Mouse (Mus musculus): Measurements from ENCODE around the gene Lrrc29. TPM values are rescaled to one million over a fixed set of nuclear protein-coding genes. Genes with fewer than 3 reads are reported as not detected.

Lrrc29 gene
- polyA plus RNA-seq, 1 experiment from 2014 or later = 6.2 TPM

GRCm38 (mm10) chr8:105308428-105308827, 17.6 kb downstream of the Lrrc29 start:
- WGBS = 91% methylated on average over 10 of the region's 10 CpGs

GRCm38 (mm10) chr8:105307670-105308069, 18.4 kb downstream of the Lrrc29 start:
- 94% methylated on average over 13 of the region's 13 CpGs for WGBS
- ATAC-seq (replicated peaks; ENCODE audit: low FRiP score) = no peak
- no peak overlapping the region for H3K27ac ChIP-seq (ENCODE audit: low read depth, low read length)
- H3K4me2 ChIP-seq = no peak overlapping the region
- no peak for DNase-seq (ENCODE audit: low spot score)
- peaks cover 36% of the 10 kb centered on the region for H3K36me3 ChIP-seq (ENCODE audit: control insufficient read depth, insufficient read depth, low read length)
- no peaks in the 10 kb centered on the region for H3K9me3 ChIP-seq (ENCODE audit: control insufficient read depth, low read length)
- peaks cover 35% of the 10 kb centered on the region for H3K4me1 ChIP-seq (replicated peaks; ENCODE audit: control insufficient read depth, insufficient read depth, low read length)
- H3K9ac ChIP-seq (ENCODE audit: low read depth, low read length) = no peak overlapping the region
- no peak overlapping the region for H3K4me3 ChIP-seq (ENCODE audit: low read depth, low read length)
- H3K27me3 ChIP-seq (replicated peaks; ENCODE audit: control insufficient read depth, insufficient read depth, low read length) = no peaks in the 10 kb centered on the region

More at GRCm38 (mm10) chr8:105308428-105308827, 17.6 kb downstream of the Lrrc29 start:
- H3K4me1 ChIP-seq (replicated peaks; ENCODE audit: control insufficient read depth, insufficient read depth, low read length) = peaks cover 39% of the 10 kb centered on the region
- no peak overlapping the region for H3K27ac ChIP-seq (ENCODE audit: low read depth, low read length)
- no peak for DNase-seq (ENCODE audit: low spot score)
- H3K4me2 ChIP-seq = no peak overlapping the region
- no peaks in the 10 kb centered on the region for H3K9me3 ChIP-seq (ENCODE audit: control insufficient read depth, low read length)
- H3K27me3 ChIP-seq (replicated peaks; ENCODE audit: control insufficient read depth, insufficient read depth, low read length) = no peaks in the 10 kb centered on the region
- no peak overlapping the region for H3K9ac ChIP-seq (ENCODE audit: low read depth, low read length)
- ATAC-seq (replicated peaks; ENCODE audit: low FRiP score) = no peak
- H3K4me3 ChIP-seq (ENCODE audit: low read depth, low read length) = no peak overlapping the region
- peaks cover 36% of the 10 kb centered on the region for H3K36me3 ChIP-seq (ENCODE audit: control insufficient read depth, insufficient read depth, low read length)

DNA sequence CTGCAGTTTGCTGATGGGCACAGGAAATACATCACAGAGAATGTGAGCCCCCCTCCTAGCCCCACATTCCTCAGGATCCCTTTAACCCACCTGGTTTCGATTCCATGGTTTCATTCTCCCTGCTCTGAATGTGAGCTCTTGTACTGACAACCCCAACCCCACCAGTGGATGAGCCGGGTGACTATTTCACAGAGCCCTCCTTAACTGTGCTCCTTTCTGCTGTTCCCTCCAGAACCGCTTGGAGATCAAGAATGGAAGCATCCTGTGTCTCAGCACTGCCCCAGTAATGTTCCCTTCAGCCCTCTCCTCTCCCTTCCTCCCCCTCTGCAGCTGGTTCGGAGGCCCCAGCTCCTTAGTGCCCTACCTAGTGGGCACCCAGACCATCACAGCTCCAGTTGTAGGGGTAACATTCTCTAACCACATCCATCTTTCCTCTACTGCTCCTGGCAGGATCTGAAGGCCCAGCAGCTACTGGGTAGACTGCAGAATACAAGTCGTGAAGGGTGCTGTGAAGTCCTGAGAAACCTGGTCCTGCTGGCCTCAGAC, 19.9 kb downstream of the Lrrc29 start:
- H3K27ac ChIP-seq (ENCODE audit: low read depth, low read length) = peak overlapping the region; percentile 26; the same call in 1 of the 2 replicates
- peak overlapping the region; percentile 37 for H3K4me3 ChIP-seq (ENCODE audit: low read depth, low read length)
- H3K27me3 ChIP-seq (replicated peaks; ENCODE audit: control insufficient read depth, insufficient read depth, low read length) = no peaks in the 10 kb centered on the region
- H3K4me1 ChIP-seq (replicated peaks; ENCODE audit: control insufficient read depth, insufficient read depth, low read length) = peaks cover 35% of the 10 kb centered on the region
- peaks cover 47% of the 10 kb centered on the region for H3K36me3 ChIP-seq (ENCODE audit: control insufficient read depth, insufficient read depth, low read length)
- WGBS = 74% methylated on average over 5 of the region's 5 CpGs
- no peaks in the 10 kb centered on the region for H3K9me3 ChIP-seq (ENCODE audit: control insufficient read depth, low read length)
- ATAC-seq (replicated peaks; ENCODE audit: low FRiP score) = no peak
- peak overlapping the region; percentile 66 for H3K4me2 ChIP-seq
- H3K9ac ChIP-seq (ENCODE audit: low read depth, low read length) = no peak overlapping the region; the same call in 1 of the 2 replicates
- DNase-seq (ENCODE audit: low spot score) = no peak

DNA sequence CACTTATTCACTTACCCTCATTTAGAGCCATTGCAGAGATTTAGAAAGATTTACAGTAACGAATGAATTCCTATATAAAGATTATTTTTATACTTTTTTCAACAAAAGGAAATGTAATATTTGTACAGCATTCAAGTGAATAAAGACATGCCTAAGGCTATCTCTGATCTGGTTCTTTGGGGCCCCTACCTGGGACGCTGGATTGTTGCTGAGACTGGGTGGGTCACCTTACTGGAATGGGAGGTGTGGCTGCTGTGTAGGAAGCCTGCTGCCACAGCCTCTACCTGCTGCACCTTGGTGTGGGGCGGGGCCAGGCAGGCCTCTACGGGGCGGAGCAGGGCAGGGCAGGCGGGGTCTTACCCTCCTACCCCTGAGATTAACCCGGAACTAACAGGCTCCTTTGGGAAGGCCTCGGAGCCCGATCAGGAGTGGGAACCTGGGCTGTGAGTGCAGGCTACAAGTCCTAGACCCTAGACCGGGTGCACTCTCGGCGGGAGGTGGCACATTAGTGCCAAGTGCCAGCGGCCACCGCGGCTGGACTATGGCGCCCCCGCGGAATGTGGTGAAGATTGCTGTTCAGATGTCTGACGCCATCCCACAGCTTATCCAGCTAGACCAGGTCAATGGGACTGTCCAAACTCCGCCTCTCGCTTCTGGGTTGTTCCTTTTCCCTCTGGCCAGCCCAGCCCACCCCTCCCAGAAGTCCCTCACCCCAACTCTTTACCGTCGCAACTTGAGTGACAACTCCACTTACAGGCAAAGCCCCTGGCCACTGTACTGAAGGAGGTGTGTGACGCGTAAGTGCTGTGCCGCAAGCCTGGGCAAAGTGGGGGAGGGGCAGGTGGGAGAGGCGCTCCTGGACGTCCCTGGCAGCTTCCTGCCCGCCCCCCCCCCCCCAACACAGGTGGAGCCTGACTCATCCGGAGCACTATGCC, 20.6 kb downstream of the Lrrc29 start, which contains the start of gene Elmo3:
Gene Elmo3 (plus strand): TSS at position 391 of the 935 bp plus-strand sequence.
- DNase-seq (ENCODE audit: low spot score) = peak; percentile 72
- 14% methylated on average over 30 of the region's 30 CpGs for WGBS
- peaks cover 48% of the 10 kb centered on the region for H3K36me3 ChIP-seq (ENCODE audit: control insufficient read depth, insufficient read depth, low read length)

GRCm38 (mm10) chr8:105304325-105305210, 21.5 kb downstream of the Lrrc29 start:
- peak; percentile 16 for ATAC-seq (replicated peaks; ENCODE audit: low FRiP score)
- 76% methylated on average over 9 of the region's 9 CpGs for WGBS
- H3K4me3 ChIP-seq (ENCODE audit: low read depth, low read length) = no peak overlapping the region
- H3K4me1 ChIP-seq (replicated peaks; ENCODE audit: control insufficient read depth, insufficient read depth, low read length) = peaks cover 47% of the 10 kb centered on the region
- H3K9ac ChIP-seq (ENCODE audit: low read depth, low read length) = no peak overlapping the region
- H3K9me3 ChIP-seq (ENCODE audit: control insufficient read depth, low read length) = no peaks in the 10 kb centered on the region
- no peaks in the 10 kb centered on the region for H3K27me3 ChIP-seq (replicated peaks; ENCODE audit: control insufficient read depth, insufficient read depth, low read length)
- H3K27ac ChIP-seq (ENCODE audit: low read depth, low read length) = 0 out of 2 replicates have a peak overlapping the region, but pooled peaks have one; percentile 6
- DNase-seq (ENCODE audit: low spot score) = no peak
- H3K4me2 ChIP-seq = 0 out of 2 replicates have a peak overlapping the region, but pooled peaks have one; percentile 11
- H3K36me3 ChIP-seq (ENCODE audit: control insufficient read depth, insufficient read depth, low read length) = peaks cover 53% of the 10 kb centered on the region

More for the DNA sequence above, 20.6 kb downstream of the Lrrc29 start, which contains the start of gene Elmo3:
- peak within 1 kb of the TSS; percentile 66 for H3K4me2 ChIP-seq
- no peaks in the 10 kb centered on the region for H3K27me3 ChIP-seq (replicated peaks; ENCODE audit: control insufficient read depth, insufficient read depth, low read length)
- H3K9me3 ChIP-seq (ENCODE audit: control insufficient read depth, low read length) = no peaks in the 10 kb centered on the region
- H3K27ac ChIP-seq (ENCODE audit: low read depth, low read length) = peak within 1 kb of the TSS; percentile 43
- peak within 1 kb of the TSS; percentile 53 for H3K9ac ChIP-seq (ENCODE audit: low read depth, low read length)
- peak within 1 kb of the TSS; percentile 37 for H3K4me3 ChIP-seq (ENCODE audit: low read depth, low read length)
- ATAC-seq (replicated peaks; ENCODE audit: low FRiP score) = peak; percentile 69
- H3K4me1 ChIP-seq (replicated peaks; ENCODE audit: control insufficient read depth, insufficient read depth, low read length) = peaks cover 41% of the 10 kb centered on the region

GRCm38 (mm10) chr8:105303874-105304273, 22.2 kb downstream of the Lrrc29 start:
- H3K9ac ChIP-seq (ENCODE audit: low read depth, low read length) = no peak overlapping the region
- DNase-seq (ENCODE audit: low spot score) (no peak), ATAC-seq (replicated peaks; ENCODE audit: low FRiP score) (no peak)
- H3K4me2 ChIP-seq = no peak overlapping the region
- no peaks in the 10 kb centered on the region for H3K9me3 ChIP-seq (ENCODE audit: control insufficient read depth, low read length)
- 0 out of 2 replicates have a peak overlapping the region, but pooled peaks have one; percentile 6 for H3K27ac ChIP-seq (ENCODE audit: low read depth, low read length)
- WGBS = 84% methylated on average over 9 of the region's 9 CpGs
- H3K36me3 ChIP-seq (ENCODE audit: control insufficient read depth, insufficient read depth, low read length) = peaks cover 55% of the 10 kb centered on the region
- H3K27me3 ChIP-seq (replicated peaks; ENCODE audit: control insufficient read depth, insufficient read depth, low read length) = no peaks in the 10 kb centered on the region
- peaks cover 52% of the 10 kb centered on the region for H3K4me1 ChIP-seq (replicated peaks; ENCODE audit: control insufficient read depth, insufficient read depth, low read length)
- H3K4me3 ChIP-seq (ENCODE audit: low read depth, low read length) = no peak overlapping the region

DNA sequence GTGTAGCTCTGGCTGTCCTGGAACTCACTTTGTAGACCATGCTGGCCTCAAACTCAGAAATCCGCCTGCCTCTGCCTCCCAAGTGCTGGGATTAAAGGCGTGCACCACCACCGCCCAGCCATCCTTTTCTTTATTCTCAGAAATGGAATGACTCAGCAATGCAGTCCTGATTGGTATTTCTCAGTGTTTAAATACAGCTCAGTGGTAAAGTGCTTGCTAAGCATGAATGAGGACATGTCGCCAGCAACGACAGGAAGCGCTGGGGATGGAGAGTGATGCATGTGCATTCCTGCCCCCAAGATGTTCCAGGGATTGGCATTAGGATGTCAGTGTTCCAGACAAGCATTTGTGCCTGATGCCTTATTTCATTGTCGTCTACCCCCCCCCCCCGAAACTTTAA, 22.7 kb downstream of the Lrrc29 start:
- DNase-seq (ENCODE audit: low spot score) (no peak), ATAC-seq (replicated peaks; ENCODE audit: low FRiP score) (no peak)
- Histone ChIP-seq H3K4me1 (replicated peaks; ENCODE audit: control insufficient read depth, insufficient read depth, low read length) (peaks cover 56% of the 10 kb centered on the region), H3K9ac (ENCODE audit: low read depth, low read length) (no peak overlapping the region), H3K9me3 (ENCODE audit: control insufficient read depth, low read length) (no peaks in the 10 kb centered on the region), H3K36me3 (ENCODE audit: control insufficient read depth, insufficient read depth, low read length) (peaks cover 58% of the 10 kb centered on the region), H3K4me3 (ENCODE audit: low read depth, low read length) (no peak overlapping the region), H3K27ac (ENCODE audit: low read depth, low read length) (no peak overlapping the region), H3K27me3 (replicated peaks; ENCODE audit: control insufficient read depth, insufficient read depth, low read length) (no peaks in the 10 kb centered on the region), H3K4me2 (no peak overlapping the region)
- 76% methylated on average over 8 of the region's 8 CpGs for WGBS

GRCm38 (mm10) chr8:105299962-105300361, 26.1 kb downstream of the Lrrc29 start:
- DNase-seq (ENCODE audit: low spot score) = no peak
- H3K27me3 ChIP-seq (replicated peaks; ENCODE audit: control insufficient read depth, insufficient read depth, low read length) = no peaks in the 10 kb centered on the region
- H3K36me3 ChIP-seq (ENCODE audit: control insufficient read depth, insufficient read depth, low read length) = peaks cover 50% of the 10 kb centered on the region
- H3K4me3 ChIP-seq (ENCODE audit: low read depth, low read length) = peak overlapping the region; percentile 99
- no peaks in the 10 kb centered on the region for H3K9me3 ChIP-seq (ENCODE audit: control insufficient read depth, low read length)
- peak overlapping the region; percentile 76 for H3K4me2 ChIP-seq
- peaks cover 54% of the 10 kb centered on the region for H3K4me1 ChIP-seq (replicated peaks; ENCODE audit: control insufficient read depth, insufficient read depth, low read length)
- peak; percentile 86 for ATAC-seq (replicated peaks; ENCODE audit: low FRiP score)
- WGBS = 52% methylated on average over 8 of the region's 8 CpGs
- peak overlapping the region; percentile 83 for H3K27ac ChIP-seq (ENCODE audit: low read depth, low read length)
- peak overlapping the region; percentile 67 for H3K9ac ChIP-seq (ENCODE audit: low read depth, low read length)

Data from liver, embryonic 11.5 days (tissue).